Mouse (Mus musculus) forebrain, postnatal 0 days (tissue): ENCODE measurements at regions not wholly inside any gene's neighbourhood (a gene's known extent, or its start where the extent isn't known, plus 50 kb on each side); places are given as distances from the start of the nearest gene placed in this dataset.

Experiments used
- ATAC-seq: fragments of 200-750 bp; cut with Nextera tagmentation; 2 replicates; pipeline ENCODE4 v1.8.0; 2017; ENCODE audit warnings: mild to moderate bottlenecking, moderate library complexity
- DNase-seq: peaks from one replicate; pipeline ENCODE4 v3.0.0-alpha.2; 2015
- H3K27ac ChIP-seq: fragments of 300-500 bp; sonication (generic); 2 replicates; pipeline ENCODE4 v1.5.1; 2014; ENCODE audit warnings: low read depth, mild to moderate bottlenecking, antibody characterized with exemption, low read length, moderate library complexity, mixed read lengths
- H3K27me3 ChIP-seq: fragments of 300-500 bp; sonication (generic); 2 replicates; pipeline ENCODE4 v1.6.1; 2014; ENCODE audit warnings: mild to moderate bottlenecking, low read length, mixed read lengths; ENCODE audit not compliant: insufficient read depth
- H3K36me3 ChIP-seq: fragments of 300-500 bp; sonication (generic); 2 replicates; pipeline ENCODE4 v1.6.1; 2014; ENCODE audit warnings: mild to moderate bottlenecking, moderate library complexity; ENCODE audit not compliant: insufficient read depth
- H3K4me1 ChIP-seq: fragments of 300-500 bp; sonication (generic); 2 replicates; pipeline ENCODE4 v1.6.1; 2014; ENCODE audit warnings: antibody characterized with exemption; ENCODE audit not compliant: insufficient read depth
- H3K4me2 ChIP-seq: fragments of 300-500 bp; sonication (generic); 2 replicates; pipeline ENCODE4 v1.6.1; 2014; ENCODE audit warnings: low read depth, mild to moderate bottlenecking, moderate library complexity
- H3K4me3 ChIP-seq: fragments of 300-500 bp; sonication (generic); 2 replicates; pipeline ENCODE4 v1.5.1; 2014; ENCODE audit warnings: low read depth, low read length, mixed read lengths
- H3K9ac ChIP-seq: fragments of 300-500 bp; sonication (generic); 2 replicates; pipeline ENCODE4 v1.6.1; 2014; ENCODE audit warnings: mild to moderate bottlenecking
- H3K9me3 ChIP-seq: fragments of 300-500 bp; sonication (generic); 2 replicates; pipeline ENCODE4 v1.6.1; 2016; ENCODE audit warnings: low read length
- CTCF ChIP-seq: sonication (generic); IDR thresholded peaks from 2 replicates; pipeline ENCODE4 v1.5.1; 2016; ENCODE audit warnings: antibody characterized with exemption, control low read depth, low read depth
- WGBS: fragments of 180-500 bp; shearing (Covaris S2); extraction: QIAGEN DNeasy Blood & Tissue Kit; methylation state at CpG from one replicate; pipeline ENCODE4 v1.1.7; 2014; 5-methylcytosine and 5-hydroxymethylcytosine counted together

DNA sequence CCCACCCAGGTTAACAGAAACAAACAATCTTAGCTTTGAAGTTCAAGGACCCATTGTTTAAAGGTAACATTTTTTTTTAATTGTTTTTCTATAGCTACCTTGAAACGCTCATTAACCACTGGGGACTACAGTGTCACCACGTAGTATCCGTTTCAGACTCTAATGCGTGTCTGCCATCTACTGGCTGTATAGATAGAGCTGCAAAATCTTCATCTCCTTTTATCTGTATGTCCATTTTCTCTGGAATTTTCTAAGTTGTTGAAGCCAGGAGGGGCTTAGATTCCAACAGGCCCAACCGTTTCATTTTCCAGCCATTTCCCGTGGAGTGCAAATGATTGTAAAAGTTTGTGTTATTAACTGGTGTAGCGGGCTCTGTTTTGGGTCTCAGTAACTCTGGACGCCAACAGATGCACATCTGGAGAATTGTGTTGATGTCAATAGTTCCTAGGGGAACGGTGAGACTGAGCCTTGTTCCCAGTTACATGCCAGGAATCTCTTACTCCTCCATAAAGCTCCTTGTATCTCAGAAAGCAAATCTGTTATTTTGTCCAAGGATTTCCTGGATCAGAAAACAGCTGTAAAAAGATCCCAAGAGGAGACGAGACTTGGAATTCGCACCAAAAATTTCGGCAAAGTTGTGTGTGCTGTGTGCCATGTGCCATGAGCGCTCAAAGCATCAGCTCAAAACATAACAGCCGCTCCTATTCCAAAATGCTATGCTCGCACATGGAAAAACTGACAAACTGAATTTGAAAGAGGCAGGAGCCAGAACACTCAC is 158.8 kb upstream of the Phyhipl start:
- Histone ChIP-seq H3K9ac (no peak overlapping the region), H3K9me3 (no peaks in the 10 kb centered on the region), H3K36me3 (no peaks in the 10 kb centered on the region), H3K4me2 (no peak overlapping the region), H3K4me3 (no peak overlapping the region), H3K4me1 (no peaks in the 10 kb centered on the region), H3K27ac (no peak overlapping the region), H3K27me3 (no peaks in the 10 kb centered on the region)
- peak; percentile 82 for DNase-seq
- TF ChIP-seq CTCF, result peak; percentile 87
- peak; percentile 66 for ATAC-seq
- 57% methylated on average over 15 of the region's 15 CpGs for WGBS

DNA sequence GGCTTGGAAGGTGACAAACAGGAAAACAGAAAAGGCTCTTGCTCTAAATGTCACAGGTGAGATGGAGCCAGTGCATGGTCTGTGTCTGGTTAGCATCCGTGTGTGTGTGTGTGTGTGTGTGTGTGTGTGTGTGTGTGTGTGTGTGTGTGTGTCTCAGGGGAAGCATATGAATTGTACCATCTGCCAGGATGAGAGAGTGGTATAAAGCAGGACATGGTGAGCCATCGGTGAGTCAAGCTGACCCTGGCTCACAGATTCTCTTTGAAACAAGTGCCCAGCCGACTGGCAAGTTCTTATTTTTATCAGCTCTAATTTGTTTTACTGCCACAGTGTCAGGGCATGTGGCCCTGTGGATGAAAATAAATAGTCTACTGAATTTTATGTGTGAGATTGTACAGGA is 153.6 kb upstream of the Phyhipl start:
- DNase-seq, result no peak
- no peak overlapping the region for H3K4me3 ChIP-seq
- H3K9ac ChIP-seq, result no peak overlapping the region
- 64% methylated on average over 3 of the region's 3 CpGs for WGBS
- H3K9me3 ChIP-seq, result no peaks in the 10 kb centered on the region
- no peak for ATAC-seq
- no peaks in the 10 kb centered on the region for H3K27me3 ChIP-seq
- no peaks in the 10 kb centered on the region for H3K4me1 ChIP-seq
- H3K36me3 ChIP-seq, result no peaks in the 10 kb centered on the region
- H3K4me2 ChIP-seq, result no peak overlapping the region
- no peak overlapping the region for H3K27ac ChIP-seq
- no peak for TF ChIP-seq CTCF

- no peak for TF ChIP-seq CTCF
- H3K27me3 ChIP-seq, result no peaks in the 10 kb centered on the region
- WGBS, result 38% methylated on average over 9 of the region's 9 CpGs
- ATAC-seq (peak; percentile 86), DNase-seq (no peak)
- H3K4me2 ChIP-seq, result no peak overlapping the region
- H3K27ac ChIP-seq, result no peak overlapping the region
- H3K36me3 ChIP-seq, result no peaks in the 10 kb centered on the region
- H3K9ac ChIP-seq, result no peak overlapping the region
- H3K4me3 ChIP-seq, result no peak overlapping the region
- H3K9me3 ChIP-seq, result no peaks in the 10 kb centered on the region
- no peaks in the 10 kb centered on the region for H3K4me1 ChIP-seq
Observed at GRCm38 (mm10) chr10:70806786-70807385, 151.1 kb upstream of the Phyhipl start.

- peak overlapping the region; percentile 64 for H3K27ac ChIP-seq
- no peak overlapping the region for H3K9ac ChIP-seq
- H3K9me3 ChIP-seq, result no peaks in the 10 kb centered on the region
- H3K4me2 ChIP-seq, result 0 out of 2 replicates have a peak overlapping the region, but pooled peaks have one; percentile 14
- H3K4me3 ChIP-seq, result no peak overlapping the region
- TF ChIP-seq CTCF, result no peak
- H3K36me3 ChIP-seq, result no peaks in the 10 kb centered on the region
- ATAC-seq (peak; percentile 87), DNase-seq (peak; percentile 50)
- WGBS, result 65% methylated on average over 11 of the region's 11 CpGs
- no peaks in the 10 kb centered on the region for H3K27me3 ChIP-seq
- no peaks in the 10 kb centered on the region for H3K4me1 ChIP-seq
Observed at GRCm38 (mm10) chr10:70800736-70801306, 145.1 kb upstream of the Phyhipl start.

DNA sequence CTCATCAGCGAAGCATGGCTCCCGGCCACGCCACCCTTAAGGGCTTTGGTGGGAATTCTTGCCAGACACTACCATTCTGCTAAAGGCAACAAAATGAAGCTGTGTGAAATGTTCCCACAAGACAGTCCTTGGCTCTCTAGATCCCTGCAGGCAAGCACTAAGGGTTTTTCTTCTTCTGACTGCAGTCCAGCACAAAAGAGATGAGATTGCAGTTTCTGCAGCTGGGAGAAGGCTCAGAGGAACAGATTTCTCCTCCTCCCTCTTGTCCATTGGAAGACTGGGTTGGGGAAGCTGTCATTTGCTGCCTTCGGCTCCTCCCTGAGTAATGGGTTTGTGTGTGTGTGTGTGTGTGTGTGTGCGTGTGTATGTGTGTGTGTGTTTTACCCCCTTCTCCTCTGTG is 144.1 kb upstream of the Phyhipl start:
- H3K9ac ChIP-seq, result no peak overlapping the region
- H3K4me1 ChIP-seq, result no peaks in the 10 kb centered on the region
- no peaks in the 10 kb centered on the region for H3K27me3 ChIP-seq
- no peaks in the 10 kb centered on the region for H3K9me3 ChIP-seq
- H3K36me3 ChIP-seq, result no peaks in the 10 kb centered on the region
- H3K4me3 ChIP-seq, result no peak overlapping the region
- TF ChIP-seq CTCF, result no peak
- H3K27ac ChIP-seq, result peak overlapping the region; percentile 46
- peak; percentile 32 for DNase-seq
- 82% methylated on average over 5 of the region's 5 CpGs for WGBS
- ATAC-seq, result peak; percentile 83
- H3K4me2 ChIP-seq, result no peak overlapping the region

- no peaks in the 10 kb centered on the region for H3K4me1 ChIP-seq
- peak overlapping the region; percentile 46; the same call in 1 of the 2 replicates for H3K27ac ChIP-seq
- ATAC-seq (no peak), DNase-seq (no peak)
- H3K27me3 ChIP-seq, result no peaks in the 10 kb centered on the region
- no peak overlapping the region for H3K4me2 ChIP-seq
- H3K9me3 ChIP-seq, result no peaks in the 10 kb centered on the region
- WGBS, result 84% methylated on average over 11 of the region's 11 CpGs
- H3K4me3 ChIP-seq, result no peak overlapping the region
- TF ChIP-seq CTCF, result no peak
- H3K9ac ChIP-seq, result no peak overlapping the region
- H3K36me3 ChIP-seq, result no peaks in the 10 kb centered on the region
Observed at GRCm38 (mm10) chr10:70799191-70799742, 143.5 kb upstream of the Phyhipl start.
